Mouse (Mus musculus) hindbrain, embryonic 15.5 days (tissue): ENCODE measurements around the gene L3mbtl3. TPM values are rescaled to one million over a fixed set of nuclear protein-coding genes. Genes with fewer than 3 reads are reported as not detected.

ENCODE experiments used
- ATAC-seq: fragments of 200-750 bp; cut with Nextera tagmentation; 2 replicates; pipeline ENCODE4 v1.8.0; 2017; ENCODE audit warnings: low read depth, moderate number of reproducible peaks, moderate TSS enrichment; ENCODE audit not compliant: low FRiP score
- H3K27ac ChIP-seq: fragments of 300-500 bp; sonication (generic); replicated peaks from 2 replicates; pipeline ENCODE4 v1.5.1; 2015; ENCODE audit warnings: mild to moderate bottlenecking, inconsistent platforms
- H3K27me3 ChIP-seq: fragments of 300-500 bp; sonication (generic); 2 replicates; pipeline ENCODE4 v1.6.1; 2015; ENCODE audit warnings: control low read depth, inconsistent platforms
- H3K36me3 ChIP-seq: fragments of 300-500 bp; sonication (generic); 2 replicates; pipeline ENCODE4 v1.6.1; 2015; ENCODE audit warnings: control low read depth, inconsistent platforms
- H3K4me1 ChIP-seq: fragments of 300-500 bp; sonication (generic); replicated peaks from 2 replicates; pipeline ENCODE4 v1.6.1; 2015; ENCODE audit warnings: control low read depth, inconsistent platforms
- H3K4me2 ChIP-seq: fragments of 300-500 bp; sonication (generic); 2 replicates; pipeline ENCODE4 v1.6.1; 2015; ENCODE audit warnings: moderate library complexity, mild to moderate bottlenecking, inconsistent platforms
- H3K4me3 ChIP-seq: fragments of 300-500 bp; sonication (generic); 2 replicates; pipeline ENCODE4 v1.5.1; 2015; ENCODE audit warnings: mild to moderate bottlenecking, inconsistent platforms
- H3K9ac ChIP-seq: fragments of 300-500 bp; sonication (generic); 2 replicates; pipeline ENCODE4 v1.6.1; 2015; ENCODE audit warnings: inconsistent platforms
- H3K9me3 ChIP-seq: fragments of 300-500 bp; sonication (generic); 2 replicates; pipeline ENCODE4 v1.6.1; 2016; ENCODE audit warnings: control low read depth, inconsistent platforms
- WGBS: fragments of 180-500 bp; shearing (Covaris S2); methylation state at CpG from one replicate; pipeline ENCODE4 v1.1.7; 2015; 5-methylcytosine and 5-hydroxymethylcytosine counted together
- polyA plus RNA-seq: library from polyadenylated mRNA; unstranded; fragments of >200 nt; fragmentation: Nextera tagmentation; extraction: Ambion mirVana; gene quantifications from 2 replicates; pipeline ENCODE4 v1.2.1, GENCODE M21; 2015

L3mbtl3 gene
- polyA plus RNA-seq, 1 experiment from 2014 or later = 24.5 TPM

DNA sequence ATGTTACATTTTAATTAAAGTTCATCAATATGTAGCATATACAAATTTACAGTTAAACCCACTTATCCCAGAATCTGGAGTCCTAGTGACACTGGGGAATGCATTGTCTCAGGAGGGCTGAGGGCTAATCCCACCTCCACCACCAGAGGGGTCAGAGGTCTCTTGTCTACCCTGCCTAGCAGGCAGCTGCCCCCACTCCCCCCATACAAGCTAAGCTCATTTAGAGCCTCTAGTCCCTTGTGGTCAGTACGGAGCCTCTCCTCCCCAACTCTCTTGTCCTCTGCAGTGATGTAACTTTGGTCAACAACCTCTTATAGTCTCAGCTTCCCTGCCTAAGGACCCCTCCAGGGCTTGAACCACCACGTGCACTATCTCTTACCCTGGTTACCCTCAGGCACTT, 43.0 kb downstream of the L3mbtl3 start:
- 34% methylated on average over 2 of the region's 2 CpGs for WGBS
- Histone ChIP-seq H3K27me3 (no peaks in the 10 kb centered on the region), H3K4me2 (no peak overlapping the region), H3K4me1 (peaks cover 16% of the 10 kb centered on the region; the same call in 1 of the 2 replicates), H3K9me3 (no peaks in the 10 kb centered on the region), H3K36me3 (peaks cover 17% of the 10 kb centered on the region; the same call in 1 of the 2 replicates), H3K9ac (no peak overlapping the region), H3K4me3 (no peak overlapping the region), H3K27ac (no peak overlapping the region)
- ATAC-seq = no peak

DNA sequence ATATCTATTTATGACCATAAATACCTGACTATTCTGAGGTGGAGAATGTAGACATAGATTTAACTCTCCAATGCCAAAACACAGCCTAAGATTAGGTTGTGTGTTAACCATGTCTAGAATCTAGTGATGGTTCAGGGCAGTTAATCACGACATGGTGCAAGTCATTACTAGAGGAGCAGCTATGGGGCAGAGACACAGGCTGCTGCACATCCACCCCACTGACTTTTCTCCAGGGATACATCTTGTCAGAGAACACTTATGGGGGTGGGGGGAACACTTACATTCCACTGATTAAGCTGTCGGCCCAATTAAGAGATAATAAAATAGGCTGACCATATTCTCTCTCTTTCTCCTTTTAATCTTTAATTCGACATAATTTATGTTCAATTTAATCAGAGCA, 46.9 kb downstream of the L3mbtl3 start:
- Histone ChIP-seq H3K4me1 (peaks cover 19% of the 10 kb centered on the region; the same call in 1 of the 2 replicates), H3K36me3 (no peaks in the 10 kb centered on the region; the same call in 1 of the 2 replicates), H3K9ac (no peak overlapping the region), H3K4me2 (no peak overlapping the region), H3K4me3 (no peak overlapping the region), H3K9me3 (no peaks in the 10 kb centered on the region), H3K27ac (no peak overlapping the region), H3K27me3 (no peaks in the 10 kb centered on the region)
- WGBS = 44% methylated on average over 3 of the region's 3 CpGs
- ATAC-seq = no peak

DNA sequence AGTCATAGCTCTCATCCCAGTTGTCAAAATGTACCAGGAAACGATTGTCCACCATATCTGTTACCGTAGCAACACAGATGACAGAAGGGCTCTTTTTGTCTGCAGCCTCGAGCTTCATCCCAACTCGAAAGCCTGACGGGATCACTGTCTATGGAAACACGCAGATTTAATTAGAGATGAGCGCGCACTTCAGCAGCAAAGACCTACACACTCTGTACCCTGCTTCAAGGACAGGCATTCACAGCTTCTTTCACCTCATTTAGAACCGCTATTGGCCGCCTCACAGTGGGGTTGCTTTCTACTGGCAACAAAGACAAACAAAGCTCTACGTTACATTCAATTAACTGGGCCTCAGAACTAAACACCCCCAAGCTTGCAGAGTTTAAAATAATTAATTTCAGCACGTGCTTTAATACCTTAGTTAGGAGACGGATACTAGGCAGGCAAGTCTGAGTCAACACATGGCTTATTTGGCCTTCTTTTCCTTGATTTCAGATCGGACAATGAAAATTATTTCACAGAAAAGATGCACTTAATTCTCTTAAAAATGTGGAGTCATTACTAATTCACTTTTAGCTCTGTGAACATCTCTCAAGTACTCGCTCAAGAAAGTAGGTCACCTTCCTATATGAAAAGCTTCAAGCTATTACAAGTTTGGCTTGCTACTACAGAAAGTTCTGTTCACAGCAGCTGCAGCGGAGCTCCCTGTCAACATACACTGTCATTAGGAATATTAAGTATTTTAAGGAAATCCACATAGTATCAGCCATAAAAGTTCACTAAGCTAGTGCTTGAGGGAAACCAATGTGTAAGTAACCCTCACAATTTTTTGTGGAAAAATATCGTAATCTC, 47.9 kb downstream of the L3mbtl3 start:
- no peaks in the 10 kb centered on the region for H3K27me3 ChIP-seq
- H3K36me3 ChIP-seq = no peaks in the 10 kb centered on the region; the same call in 1 of the 2 replicates
- peaks cover 19% of the 10 kb centered on the region; the same call in 1 of the 2 replicates for H3K4me1 ChIP-seq
- ATAC-seq = peak; percentile 78
- 26% methylated on average over 17 of the region's 17 CpGs for WGBS
- no peak overlapping the region for H3K4me3 ChIP-seq
- H3K9me3 ChIP-seq = no peaks in the 10 kb centered on the region
- peak overlapping the region; percentile 45; the same call in 1 of the 2 replicates for H3K27ac ChIP-seq
- no peak overlapping the region for H3K9ac ChIP-seq
- H3K4me2 ChIP-seq = no peak overlapping the region

DNA sequence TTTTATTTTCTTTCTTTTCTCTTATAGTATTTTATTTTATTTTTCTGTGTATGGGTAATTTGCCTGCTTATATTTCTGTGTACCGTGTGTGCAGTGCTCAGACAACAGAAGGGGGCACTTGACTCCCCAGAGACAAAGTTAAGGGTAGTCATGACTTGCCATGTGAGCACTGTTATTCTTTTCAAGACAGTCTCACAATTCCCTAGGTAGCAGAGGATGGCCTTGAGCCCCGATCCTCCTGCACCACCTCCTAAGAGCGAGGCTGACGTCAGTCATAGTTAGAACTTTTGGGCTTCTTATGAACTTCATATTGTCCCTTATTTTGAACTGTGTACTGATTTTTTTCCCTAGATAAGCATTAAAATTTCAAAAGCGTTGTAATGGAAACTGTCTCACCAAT, 48.5 kb downstream of the L3mbtl3 start:
- Histone ChIP-seq H3K4me3 (no peak overlapping the region), H3K4me2 (no peak overlapping the region), H3K9ac (no peak overlapping the region), H3K27ac (no peak overlapping the region), H3K36me3 (no peaks in the 10 kb centered on the region; the same call in 1 of the 2 replicates), H3K27me3 (no peaks in the 10 kb centered on the region), H3K4me1 (peaks cover 19% of the 10 kb centered on the region; the same call in 1 of the 2 replicates), H3K9me3 (no peaks in the 10 kb centered on the region)
- WGBS = 49% methylated on average over 5 of the region's 5 CpGs
- ATAC-seq = no peak

DNA sequence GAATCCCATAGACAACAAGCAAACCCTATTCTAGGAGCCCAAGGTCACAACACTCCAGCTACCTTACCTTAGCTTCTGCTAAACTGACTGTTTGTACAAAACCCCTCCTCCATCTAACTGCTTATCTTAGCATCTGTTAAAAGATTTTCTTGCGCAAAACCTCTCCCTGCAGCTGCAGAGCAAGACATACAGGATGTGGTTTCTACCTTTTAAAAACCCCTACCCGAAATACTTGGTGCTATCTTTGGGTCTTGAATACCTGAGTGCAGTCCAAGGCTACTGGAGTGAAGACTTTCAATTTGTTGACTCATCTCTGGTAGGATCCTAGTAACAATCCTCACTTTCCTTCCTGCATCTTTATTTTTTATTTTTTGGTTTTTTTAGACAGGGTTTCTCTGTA, 50.5 kb downstream of the L3mbtl3 start:
- WGBS = 93% methylated on average over 2 of the region's 2 CpGs
- Histone ChIP-seq H3K36me3 (no peaks in the 10 kb centered on the region; the same call in 1 of the 2 replicates), H3K4me3 (no peak overlapping the region), H3K9me3 (no peaks in the 10 kb centered on the region), H3K4me2 (no peak overlapping the region), H3K27ac (no peak overlapping the region), H3K27me3 (no peaks in the 10 kb centered on the region), H3K4me1 (peaks cover 19% of the 10 kb centered on the region; the same call in 1 of the 2 replicates), H3K9ac (no peak overlapping the region)
- ATAC-seq = no peak

DNA sequence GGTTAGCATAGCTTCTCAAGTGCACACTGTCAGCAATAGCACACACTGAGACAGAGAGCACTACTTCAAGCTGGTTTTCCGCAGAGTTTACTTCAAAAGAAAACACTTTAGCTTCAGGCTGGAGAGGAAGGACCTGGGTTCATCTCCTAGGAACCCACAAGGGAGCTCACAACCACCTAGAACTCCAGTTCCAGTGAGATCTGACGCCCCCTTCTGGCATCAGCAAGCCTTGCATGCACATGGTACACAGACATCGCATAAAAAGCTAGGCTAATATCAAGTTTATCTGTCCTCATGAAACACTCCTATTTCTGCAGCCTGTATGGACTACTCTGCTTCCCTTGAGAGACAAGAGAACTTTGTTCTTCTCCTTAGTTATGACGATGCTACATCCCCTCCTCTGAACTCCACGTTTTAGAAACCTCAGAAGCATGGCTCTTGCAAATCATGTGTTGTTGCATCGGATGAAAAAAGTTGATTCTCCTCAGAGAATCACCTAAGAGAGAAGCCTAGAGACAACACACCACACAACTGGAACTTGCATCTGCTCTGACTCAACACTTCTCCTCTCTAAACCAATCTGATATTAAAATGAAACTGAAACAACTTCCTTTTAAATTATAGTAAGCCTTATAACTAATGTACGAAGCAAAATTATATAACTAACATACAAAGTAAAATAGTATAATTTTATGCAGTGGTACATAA, 53.3 kb downstream of the L3mbtl3 start:
- WGBS = 83% methylated on average over 7 of the region's 7 CpGs
- no peaks in the 10 kb centered on the region for H3K27me3 ChIP-seq
- no peak overlapping the region for H3K4me3 ChIP-seq
- no peak overlapping the region for H3K27ac ChIP-seq
- no peak for ATAC-seq
- no peaks in the 10 kb centered on the region; the same call in 1 of the 2 replicates for H3K36me3 ChIP-seq
- H3K4me1 ChIP-seq = peaks cover under 1% of the 10 kb centered on the region; the same call in 1 of the 2 replicates
- no peak overlapping the region for H3K4me2 ChIP-seq
- no peaks in the 10 kb centered on the region for H3K9me3 ChIP-seq
- no peak overlapping the region for H3K9ac ChIP-seq

DNA sequence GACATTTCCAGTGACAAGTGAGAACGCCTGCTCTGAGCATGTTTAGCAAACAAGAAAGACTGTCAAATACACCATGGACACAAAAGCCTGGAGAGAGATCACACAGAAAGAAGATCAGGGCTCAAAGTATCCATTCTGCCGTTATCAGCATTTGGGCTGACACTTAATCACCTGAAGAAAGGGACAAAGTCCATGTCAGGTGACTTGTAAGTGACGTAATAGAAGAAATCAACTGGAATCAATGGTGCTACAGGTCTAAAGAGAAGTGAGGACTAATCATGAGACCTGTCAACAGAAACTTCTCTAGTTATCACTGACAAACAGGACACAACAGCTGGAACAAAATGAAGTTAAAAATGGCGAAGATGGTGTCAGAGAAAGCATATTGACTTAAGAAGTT, 55.1 kb downstream of the L3mbtl3 start:
- Histone ChIP-seq H3K9me3 (no peaks in the 10 kb centered on the region), H3K4me1 (no peaks in the 10 kb centered on the region), H3K27ac (no peak overlapping the region), H3K4me2 (no peak overlapping the region), H3K4me3 (no peak overlapping the region), H3K27me3 (no peaks in the 10 kb centered on the region), H3K36me3 (no peaks in the 10 kb centered on the region; the same call in 1 of the 2 replicates), H3K9ac (no peak overlapping the region)
- 94% methylated on average over 4 of the region's 4 CpGs for WGBS
- ATAC-seq = no peak

DNA sequence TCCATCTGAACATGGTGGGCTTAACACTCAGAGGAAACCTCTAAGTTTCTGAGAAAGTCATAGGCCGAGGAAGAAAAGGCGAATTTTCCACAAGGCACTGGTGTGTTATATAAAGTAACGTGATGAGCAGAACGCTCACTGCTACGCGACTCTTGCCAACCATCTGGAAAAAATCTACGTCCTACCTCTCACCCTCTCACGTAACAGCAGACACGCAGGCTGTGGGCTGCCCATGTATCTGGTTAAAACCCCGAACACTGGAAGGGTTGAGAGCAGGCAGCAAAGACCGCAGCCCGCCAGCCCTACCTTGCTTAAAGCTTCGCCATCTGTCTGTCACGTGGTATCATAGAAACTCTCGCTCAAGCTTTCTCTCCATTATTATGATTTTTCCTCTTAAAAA, 61.4 kb downstream of the L3mbtl3 start:
- no peak overlapping the region for H3K9ac ChIP-seq
- 95% methylated on average over 15 of the region's 15 CpGs for WGBS
- ATAC-seq = no peak
- H3K4me1 ChIP-seq = no peaks in the 10 kb centered on the region
- H3K9me3 ChIP-seq = no peaks in the 10 kb centered on the region
- H3K27me3 ChIP-seq = no peaks in the 10 kb centered on the region
- H3K36me3 ChIP-seq = peaks cover 33% of the 10 kb centered on the region
- H3K4me3 ChIP-seq = no peak overlapping the region
- H3K4me2 ChIP-seq = no peak overlapping the region
- H3K27ac ChIP-seq = no peak overlapping the region

DNA sequence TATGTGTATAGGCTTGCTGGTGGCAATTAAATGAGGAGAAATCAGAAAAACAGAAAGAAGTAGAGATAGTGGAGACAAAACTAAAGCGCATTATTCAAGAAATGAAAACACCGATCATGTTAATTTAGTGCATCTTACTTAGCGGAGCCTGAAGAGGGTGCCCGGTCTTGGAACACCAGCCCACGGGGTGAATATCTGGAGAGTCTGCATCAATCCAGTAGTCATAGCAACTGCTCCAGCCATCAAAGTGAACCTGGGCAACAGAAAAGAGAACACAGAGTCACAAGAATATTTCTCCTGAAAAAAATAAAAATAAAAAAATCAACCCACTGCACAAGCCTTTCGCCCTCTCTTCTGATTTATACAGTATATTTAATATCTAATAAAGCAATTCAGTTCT, 72.3 kb downstream of the L3mbtl3 start:
- Histone ChIP-seq H3K27ac (no peak overlapping the region), H3K9ac (no peak overlapping the region), H3K9me3 (no peaks in the 10 kb centered on the region), H3K4me3 (no peak overlapping the region), H3K4me2 (no peak overlapping the region), H3K27me3 (no peaks in the 10 kb centered on the region), H3K36me3 (peaks cover 21% of the 10 kb centered on the region), H3K4me1 (no peaks in the 10 kb centered on the region)
- ATAC-seq = no peak
- 81% methylated on average over 6 of the region's 6 CpGs for WGBS

DNA sequence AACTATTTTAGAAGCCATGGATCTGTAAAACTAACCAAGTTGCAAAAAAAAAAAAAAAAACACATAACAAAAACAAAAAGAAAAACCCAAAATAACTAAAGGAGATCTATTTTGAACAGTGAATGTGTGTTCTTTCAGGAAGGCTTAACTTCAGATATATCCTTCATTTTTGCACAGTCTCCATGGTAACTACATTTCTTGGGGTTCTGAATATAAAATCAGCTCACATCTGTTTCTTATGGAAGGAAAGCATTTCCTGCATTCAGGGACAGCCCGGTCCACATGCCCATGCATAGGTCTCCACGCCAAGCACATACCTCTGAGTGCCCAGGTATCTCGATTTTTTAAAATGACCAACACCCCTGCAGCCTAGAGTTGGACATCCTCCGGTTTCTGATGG, 73.4 kb downstream of the L3mbtl3 start:
- Histone ChIP-seq H3K9ac (no peak overlapping the region), H3K9me3 (no peaks in the 10 kb centered on the region), H3K4me2 (no peak overlapping the region), H3K27me3 (no peaks in the 10 kb centered on the region), H3K4me3 (no peak overlapping the region), H3K36me3 (peaks cover 12% of the 10 kb centered on the region), H3K27ac (no peak overlapping the region), H3K4me1 (no peaks in the 10 kb centered on the region)
- 90% methylated on average over 4 of the region's 4 CpGs for WGBS
- no peak for ATAC-seq

DNA sequence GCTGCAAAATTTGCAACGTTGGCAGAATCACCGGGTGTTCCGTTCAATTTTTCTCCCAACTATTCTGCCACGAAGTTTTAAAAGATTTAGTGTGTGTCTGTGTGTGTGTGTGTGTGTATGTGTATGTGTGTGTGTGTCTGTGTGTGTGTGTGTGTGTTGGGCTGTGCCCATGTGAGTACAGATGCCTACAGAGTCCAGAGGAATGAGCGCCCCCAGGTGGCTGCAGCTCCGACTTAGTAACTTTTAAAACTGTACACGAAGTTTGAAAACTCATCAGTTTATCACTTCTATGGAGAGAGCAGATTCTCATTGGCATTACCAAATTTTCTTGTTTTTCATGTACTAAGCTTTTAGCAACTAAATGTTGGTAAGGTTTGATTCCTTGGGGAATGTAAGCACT, 78.1 kb downstream of the L3mbtl3 start:
- no peak overlapping the region for H3K4me3 ChIP-seq
- 81% methylated on average over 7 of the region's 7 CpGs for WGBS
- H3K36me3 ChIP-seq = peaks cover 12% of the 10 kb centered on the region
- H3K9ac ChIP-seq = no peak overlapping the region
- H3K9me3 ChIP-seq = no peaks in the 10 kb centered on the region
- no peaks in the 10 kb centered on the region for H3K27me3 ChIP-seq
- no peaks in the 10 kb centered on the region for H3K4me1 ChIP-seq
- H3K27ac ChIP-seq = no peak overlapping the region
- ATAC-seq = no peak
- H3K4me2 ChIP-seq = no peak overlapping the region

DNA sequence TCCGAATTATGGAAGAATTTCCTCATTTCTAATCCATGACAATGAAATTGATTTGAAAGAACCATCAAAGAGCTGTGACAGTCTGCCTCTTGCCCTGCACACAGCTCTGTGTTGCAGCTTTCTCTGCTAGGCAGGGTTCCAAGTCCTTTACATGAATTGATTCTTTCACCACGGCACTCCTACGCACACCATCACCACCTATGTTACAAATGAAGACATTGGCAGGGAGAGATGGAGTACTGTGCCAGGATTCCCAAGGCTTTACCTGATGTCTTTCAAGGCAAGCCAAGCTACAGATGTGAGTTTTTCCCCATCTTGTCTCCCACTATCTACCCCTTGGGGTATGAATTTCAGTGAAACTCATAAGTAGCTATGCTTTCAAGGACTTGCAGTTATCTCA, 78.6 kb downstream of the L3mbtl3 start:
- Histone ChIP-seq H3K4me2 (no peak overlapping the region), H3K27ac (no peak overlapping the region), H3K4me3 (no peak overlapping the region), H3K4me1 (no peaks in the 10 kb centered on the region), H3K36me3 (peaks cover 13% of the 10 kb centered on the region), H3K27me3 (no peaks in the 10 kb centered on the region), H3K9me3 (no peaks in the 10 kb centered on the region), H3K9ac (no peak overlapping the region)
- peak; percentile 63; the same call in 1 of the 2 replicates for ATAC-seq
- 67% methylated on average over 3 of the region's 3 CpGs for WGBS
